Mouse (Mus musculus) erythroblast, embryonic 14.5 days (primary cell): ENCODE data around the gene Lnx2.

ENCODE experiments used
- GATA1 ChIP-seq: IDR thresholded peaks from 2 replicates; pipeline ENCODE4 v1.6.1; 2012; ENCODE audit warnings: low read length, inconsistent platforms, mixed read lengths
- TAL1 ChIP-seq: IDR thresholded peaks from 3 replicates; pipeline ENCODE4 v1.6.1; 2012; ENCODE audit warnings: low read length, inconsistent platforms, mixed read lengths

- TF ChIP-seq TAL1 (no peak), GATA1 (no peak)
Observed at GRCm38 (mm10) chr5:147098667-147099066, 22.3 kb upstream of the Lnx2 start.
